Mouse (Mus musculus) liver, embryonic 14.5 days (tissue): ENCODE data around the gene Ctla4. TPM values are rescaled to one million over a fixed set of nuclear protein-coding genes. Genes with fewer than 3 reads are reported as not detected.

Source experiments
- ATAC-seq: fragments of 200-750 bp; cut with Nextera tagmentation; 2 replicates; pipeline ENCODE4 v1.8.0; 2017; ENCODE audit warnings: moderate number of reproducible peaks, mild to moderate bottlenecking, moderate library complexity; ENCODE audit not compliant: insufficient read depth
- DNase-seq, 3 experiments: peaks; one replicate each; pipeline ENCODE4 v3.0.0-alpha.2; 2012 to 2013; ENCODE audit warnings: low read depth in 3 of 3, low spot score in 3 of 3
- H3K27ac ChIP-seq: fragments of 300-500 bp; sonication (generic); 2 replicates; pipeline ENCODE4 v1.5.1; 2014; ENCODE audit warnings: moderate library complexity, mild to moderate bottlenecking, control low read depth, inconsistent platforms
- H3K27me3 ChIP-seq: fragments of 300-500 bp; sonication (generic); 2 replicates; pipeline ENCODE4 v1.6.1; 2014; ENCODE audit warnings: mild to moderate bottlenecking, low read length, moderate library complexity; ENCODE audit not compliant: control insufficient read depth, insufficient read depth
- H3K36me3 ChIP-seq: fragments of 300-500 bp; sonication (generic); replicated peaks from 2 replicates; pipeline ENCODE4 v1.6.1; 2014; ENCODE audit warnings: low read depth; ENCODE audit not compliant: control insufficient read depth, insufficient read depth
- H3K4me1 ChIP-seq, 2 experiments: fragments of 200-500 bp in 1 of 2; fragments of 300-500 bp in 1 of 2; sonication (generic) in 1 of 2; replicated peaks; 2 replicates each; pipeline ENCODE4 v1.6.1; 2012 to 2014; ENCODE audit warnings: antibody characterized with exemption in 1 of 2, inconsistent platforms in 1 of 2, low read length in 1 of 2; ENCODE audit not compliant: control insufficient read depth in 2 of 2, insufficient read depth in 2 of 2
- H3K4me2 ChIP-seq: fragments of 300-500 bp; sonication (generic); 2 replicates; pipeline ENCODE4 v1.6.1; 2014; ENCODE audit warnings: low read depth, mild to moderate bottlenecking, control low read depth, moderate library complexity
- H3K4me3 ChIP-seq, 2 experiments: fragments of 200-500 bp in 1 of 2; fragments of 300-500 bp in 1 of 2; sonication (generic) in 1 of 2; 2 replicates each; pipeline ENCODE4 v1.5.1; 2012 to 2014; ENCODE audit warnings: low read depth in 2 of 2, low read length in 2 of 2, mild to moderate bottlenecking in 2 of 2, control low read depth in 1 of 2, inconsistent platforms in 1 of 2, moderate library complexity in 1 of 2; ENCODE audit not compliant: insufficient read depth in 1 of 2
- H3K9ac ChIP-seq: fragments of 300-500 bp; sonication (generic); replicated peaks from 2 replicates; pipeline ENCODE4 v1.6.1; 2014; ENCODE audit warnings: mild to moderate bottlenecking, control low read depth, moderate library complexity
- H3K9me3 ChIP-seq: fragments of 300-500 bp; sonication (generic); 2 replicates; pipeline ENCODE4 v1.6.1; 2016; ENCODE audit warnings: low read length, mixed read lengths; ENCODE audit not compliant: control insufficient read depth
- CTCF ChIP-seq: IDR thresholded peaks from 2 replicates; pipeline ENCODE4 v1.5.1; 2016; ENCODE audit warnings: antibody characterized with exemption, low read depth, control low read depth
- EP300 ChIP-seq: IDR thresholded peaks from 2 replicates; pipeline ENCODE4 v1.6.1; 2016; ENCODE audit warnings: antibody characterized with exemption, low read depth
- whole genome bisulfite sequencing: fragments of 180-500 bp; shearing (Covaris S2); extraction: QIAGEN DNeasy Blood & Tissue Kit; methylation state at CpG from one replicate; pipeline ENCODE4 v1.1.7; 2014; ENCODE audit not compliant: insufficient replicate concordance; 5-methylcytosine and 5-hydroxymethylcytosine counted together
- polyA plus RNA-seq, 2 experiments: library from polyadenylated mRNA; depleted of rRNA in 1 of 2; stranded (reverse) in 1 of 2; unstranded in 1 of 2; fragments of >200 nt; fragmentation: Nextera tagmentation in 1 of 2; extraction: Ambion mirVana in 1 of 2; gene quantifications; 2 replicates each; pipeline versions ENCODE4 v1.2.1 to v1.2.3; 2012 to 2014

The Ctla4 gene
- polyA plus RNA-seq, 2 experiments, result not detected

GRCm38 (mm10) chr1:60853991-60854390 lies 32.8 kb upstream of the Ctla4 start:
- Histone ChIP-seq H3K4me2 (no peak overlapping the region), H3K27ac (no peak overlapping the region), H3K4me3 (no peak overlapping the region), H3K27me3 (no peaks in the 10 kb centered on the region), H3K9me3 (no peaks in the 10 kb centered on the region), H3K9ac (no peak overlapping the region), H3K36me3 (no peaks in the 10 kb centered on the region), H3K4me1 (peaks cover 0 to 16% of the 10 kb centered on the region in 2 experiments; a peak in 2 of 4 replicates)
- WGBS, result 70% methylated on average over 5 of the region's 5 CpGs
- DNase-seq (no peak), ATAC-seq (no peak)
- TF ChIP-seq CTCF, result no peak
- no peak for TF ChIP-seq EP300

GRCm38 (mm10) chr1:60857351-60858220 lies 29.2 kb upstream of the Ctla4 start:
- Histone ChIP-seq H3K4me3 (no peak overlapping the region), H3K36me3 (no peaks in the 10 kb centered on the region), H3K27ac (no peak overlapping the region), H3K9me3 (no peaks in the 10 kb centered on the region), H3K9ac (no peak overlapping the region), H3K4me1 (peaks cover 0 to 18% of the 10 kb centered on the region in 2 experiments; a peak in 2 of 4 replicates), H3K27me3 (no peaks in the 10 kb centered on the region), H3K4me2 (no peak overlapping the region)
- DNase-seq (no peak), ATAC-seq (no peak)
- TF ChIP-seq CTCF (no peak), EP300 (no peak)
- 46% methylated on average over 12 of the region's 12 CpGs for WGBS

GRCm38 (mm10) chr1:60859159-60859558 lies 27.6 kb upstream of the Ctla4 start:
- Histone ChIP-seq H3K27me3 (no peaks in the 10 kb centered on the region), H3K9me3 (no peaks in the 10 kb centered on the region), H3K36me3 (no peaks in the 10 kb centered on the region), H3K4me2 (no peak overlapping the region), H3K4me3 (no peak overlapping the region), H3K27ac (no peak overlapping the region), H3K9ac (no peak overlapping the region), H3K4me1 (peaks cover 0 to 12% of the 10 kb centered on the region in 2 experiments; a peak in 2 of 4 replicates)
- DNase-seq (no peak), ATAC-seq (no peak)
- no peak for TF ChIP-seq CTCF
- TF ChIP-seq EP300, result no peak
- 47% methylated on average over 3 of the region's 3 CpGs for WGBS

- TF ChIP-seq EP300, result no peak
- TF ChIP-seq CTCF, result no peak
- Histone ChIP-seq H3K4me1 (peaks cover 0 to 14% of the 10 kb centered on the region in 2 experiments; a peak in 2 of 4 replicates), H3K4me2 (no peak overlapping the region), H3K9ac (no peak overlapping the region), H3K36me3 (no peaks in the 10 kb centered on the region), H3K27ac (no peak overlapping the region), H3K4me3 (no peak overlapping the region), H3K27me3 (no peaks in the 10 kb centered on the region), H3K9me3 (no peaks in the 10 kb centered on the region)
- 56% methylated on average over 3 of the region's 3 CpGs for WGBS
- ATAC-seq (no peak), DNase-seq (no peak)
Observed at GRCm38 (mm10) chr1:60859842-60860241, 27.0 kb upstream of the Ctla4 start.

GRCm38 (mm10) chr1:60860357-60860946 lies 26.3 kb upstream of the Ctla4 start:
- H3K9ac ChIP-seq, result no peak overlapping the region
- WGBS, result 12% methylated on average over 3 of the region's 3 CpGs

More at GRCm38 (mm10) chr1:60860357-60860946, 26.3 kb upstream of the Ctla4 start:
- no peak overlapping the region for H3K4me2 ChIP-seq
- no peak overlapping the region for H3K4me3 ChIP-seq
- H3K4me1 ChIP-seq, result peaks cover 0 to 14% of the 10 kb centered on the region in 2 experiments; a peak in 2 of 4 replicates
- DNase-seq (peak in 2 of 3 experiments; percentile 24 to 29), ATAC-seq (no peak)
- no peak overlapping the region for H3K27ac ChIP-seq
- peak; percentile 68 for TF ChIP-seq CTCF
- no peak for TF ChIP-seq EP300
- H3K36me3 ChIP-seq, result no peaks in the 10 kb centered on the region
- no peaks in the 10 kb centered on the region for H3K9me3 ChIP-seq
- no peaks in the 10 kb centered on the region for H3K27me3 ChIP-seq
